Mouse (Mus musculus) ovary, adult 10 weeks (tissue): ENCODE measurements around the gene Doxl2. TPM values are rescaled to one million over a fixed set of nuclear protein-coding genes. Genes with fewer than 3 reads are reported as not detected.

Experiments
- polyA plus RNA-seq: library from polyadenylated mRNA; stranded (reverse); fragments of 350-450 nt; fragmentation: Illumina TruSeq; extraction: RNeasy Lipid Tissue Mini Kit (QIAGEN cat#74804); gene quantifications from one replicate; pipeline ENCODE4 v1.2.3, GENCODE M21; 2014

Doxl2 gene
- not detected for polyA plus RNA-seq

DNA sequence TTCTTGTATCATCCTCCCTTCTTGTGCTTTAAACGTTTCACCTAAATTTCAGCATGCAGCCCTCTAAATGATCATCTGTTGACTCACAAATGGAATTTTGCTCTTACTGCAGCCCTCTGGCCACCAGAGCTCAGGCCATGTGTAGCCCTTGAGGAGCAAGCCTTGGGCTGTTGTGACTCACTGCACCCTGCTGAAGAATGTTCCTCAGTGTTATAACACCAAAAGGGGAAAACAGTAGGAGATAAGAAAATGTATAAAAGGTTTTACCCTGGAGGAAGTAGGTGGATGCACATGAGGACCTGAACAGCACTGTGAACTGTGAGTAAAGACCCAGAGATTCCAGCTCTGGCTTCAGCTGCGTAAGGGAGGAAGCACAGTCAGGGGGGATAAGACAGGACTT lies at the start of gene Doxl2:
Doxl2 (plus strand) TSS at position 301 of the 400 bp plus-strand sequence.

DNA sequence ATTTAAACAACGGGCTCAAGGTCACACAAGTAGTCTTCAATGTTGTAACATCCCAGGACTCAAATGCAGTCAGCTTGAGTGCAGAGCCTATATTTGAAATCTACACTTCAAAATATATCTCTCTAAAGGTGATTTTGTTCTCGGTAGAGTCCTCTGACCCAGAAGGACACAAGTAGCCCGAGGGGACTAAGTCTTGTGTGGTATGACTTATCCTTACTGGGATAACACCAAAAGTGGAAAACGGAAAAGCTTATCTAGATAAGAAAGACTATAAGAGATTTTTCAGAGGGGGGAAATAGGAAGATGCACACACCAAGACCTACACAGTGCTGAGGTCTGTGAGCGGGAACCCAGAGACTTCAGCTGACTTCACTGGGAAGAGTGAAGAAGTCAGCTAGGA lies 45.2 kb upstream of the Doxl2 start, which contains the start of gene 1600015I10Rik:
1600015I10Rik (plus strand) TSS at position 301 of the 400 bp plus-strand sequence.

DNA sequence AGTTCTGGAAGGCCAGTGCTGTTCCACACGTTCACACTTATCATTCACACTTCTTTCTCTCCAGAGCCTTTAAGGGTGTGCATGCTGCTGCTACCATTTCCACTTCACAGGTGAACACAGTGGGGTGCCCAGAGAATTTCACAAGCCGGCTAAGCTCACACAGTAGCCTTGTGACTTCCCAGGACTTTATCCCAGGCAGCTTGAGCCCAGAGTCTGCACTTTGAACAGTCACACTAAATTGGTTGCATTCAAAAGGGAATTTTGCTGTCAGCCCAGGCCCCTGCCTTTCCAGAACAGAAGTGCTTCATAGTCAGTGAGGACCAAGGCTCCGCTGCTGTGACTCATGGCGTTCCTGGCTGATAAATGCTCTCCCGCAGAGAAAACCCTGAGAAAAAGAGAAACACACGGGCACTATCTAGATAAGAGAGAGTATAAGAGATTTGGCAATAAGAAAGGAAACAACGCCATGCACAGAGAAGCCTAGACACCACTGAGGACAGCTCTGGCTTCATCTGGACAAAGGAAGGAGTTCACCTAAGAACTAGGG lies 11.8 kb downstream of the Doxl2 start, which contains the start of gene Svs1:
Svs1 (plus strand) TSS at position 418 of the 547 bp plus-strand sequence.

Other genes starting within 250 kb of the Doxl2 start
- 0.83 TPM for gene Gimap1, start 235.9 kb upstream of the Doxl2 start, polyA plus RNA-seq
- gene Gimap5, start 228.8 kb upstream of the Doxl2 start, polyA plus RNA-seq = 4.7 TPM
- 2.7 TPM for gene Gimap3, start 204.1 kb upstream of the Doxl2 start, polyA plus RNA-seq
- gene Tmem176a, start 134.0 kb upstream of the Doxl2 start, polyA plus RNA-seq = 202 TPM
- gene Tmem176b, start 133.5 kb upstream of the Doxl2 start, polyA plus RNA-seq = 45.4 TPM
- 3.1 TPM for gene Aoc1, start 102.1 kb upstream of the Doxl2 start, polyA plus RNA-seq
- not detected for gene 1600015I10Rik, start 45.1 kb upstream of the Doxl2 start, polyA plus RNA-seq
- not detected for gene Svs1, start 11.9 kb downstream of the Doxl2 start, polyA plus RNA-seq
- 23.3 TPM for gene Gpnmb, start 61.6 kb downstream of the Doxl2 start, polyA plus RNA-seq
- 21.9 TPM for gene Malsu1, start 98.8 kb downstream of the Doxl2 start, polyA plus RNA-seq
- gene Igf2bp3, start 240.0 kb downstream of the Doxl2 start, polyA plus RNA-seq = 2.3 TPM